Mouse (Mus musculus) stomach, embryonic 14.5 days (tissue): ENCODE data around the gene Man1c1. TPM values are rescaled to one million over a fixed set of nuclear protein-coding genes. Genes with fewer than 3 reads are reported as not detected.

Source experiments
- ATAC-seq: fragments of 200-750 bp; cut with Nextera tagmentation; 2 replicates; pipeline ENCODE4 v1.8.0; 2017; ENCODE audit warnings: low read depth, moderate TSS enrichment; ENCODE audit not compliant: insufficient number of reproducible peaks, insufficient read depth, low FRiP score
- H3K27ac ChIP-seq: fragments of 300-500 bp; sonication (generic); 2 replicates; pipeline ENCODE4 v1.5.1; 2014; ENCODE audit warnings: mild to moderate bottlenecking, low read length, moderate library complexity, mixed read lengths
- H3K27me3 ChIP-seq: fragments of 300-500 bp; sonication (generic); 2 replicates; pipeline ENCODE4 v1.6.1; 2014; ENCODE audit warnings: low read length, control low read depth, mixed read lengths; ENCODE audit not compliant: control insufficient read depth, insufficient read depth
- H3K36me3 ChIP-seq: fragments of 300-500 bp; sonication (generic); 2 replicates; pipeline ENCODE4 v1.6.1; 2014; ENCODE audit warnings: mild to moderate bottlenecking, control low read depth, low read length, moderate library complexity, mixed read lengths; ENCODE audit not compliant: control insufficient read depth, insufficient read depth
- H3K4me1 ChIP-seq: fragments of 300-500 bp; sonication (generic); 2 replicates; pipeline ENCODE4 v1.6.1; 2014; ENCODE audit warnings: low read length, control low read depth, mixed read lengths; ENCODE audit not compliant: control insufficient read depth, insufficient read depth
- H3K4me2 ChIP-seq: fragments of 300-500 bp; sonication (generic); replicated peaks from 2 replicates; pipeline ENCODE4 v1.6.1; 2014; ENCODE audit warnings: low read depth, low read length, control low read depth
- H3K4me3 ChIP-seq: fragments of 300-500 bp; sonication (generic); 2 replicates; pipeline ENCODE4 v1.5.1; 2014; ENCODE audit warnings: low read depth, low read length, control low read depth
- H3K9ac ChIP-seq: fragments of 300-500 bp; sonication (generic); replicated peaks from 2 replicates; pipeline ENCODE4 v1.6.1; 2014; ENCODE audit warnings: low read depth, mild to moderate bottlenecking, control low read depth, low read length, moderate library complexity, mixed read lengths
- H3K9me3 ChIP-seq: fragments of 300-500 bp; sonication (generic); 2 replicates; pipeline ENCODE4 v1.6.1; 2016; ENCODE audit warnings: low read depth, low read length, control low read depth; ENCODE audit not compliant: control insufficient read depth
- WGBS: fragments of 180-500 bp; shearing (Covaris S2); extraction: QIAGEN DNeasy Blood & Tissue Kit; methylation state at CpG from one replicate; pipeline ENCODE4 v1.1.7; 2014; 5-methylcytosine and 5-hydroxymethylcytosine counted together
- polyA plus RNA-seq: library from polyadenylated mRNA; unstranded; fragments of >200 nt; fragmentation: Nextera tagmentation; extraction: Ambion mirVana; gene quantifications from 2 replicates; pipeline ENCODE4 v1.2.1, GENCODE M21; 2014

Man1c1 gene
- polyA plus RNA-seq, 1 experiment from 2014 or later, result 1.7 TPM

DNA sequence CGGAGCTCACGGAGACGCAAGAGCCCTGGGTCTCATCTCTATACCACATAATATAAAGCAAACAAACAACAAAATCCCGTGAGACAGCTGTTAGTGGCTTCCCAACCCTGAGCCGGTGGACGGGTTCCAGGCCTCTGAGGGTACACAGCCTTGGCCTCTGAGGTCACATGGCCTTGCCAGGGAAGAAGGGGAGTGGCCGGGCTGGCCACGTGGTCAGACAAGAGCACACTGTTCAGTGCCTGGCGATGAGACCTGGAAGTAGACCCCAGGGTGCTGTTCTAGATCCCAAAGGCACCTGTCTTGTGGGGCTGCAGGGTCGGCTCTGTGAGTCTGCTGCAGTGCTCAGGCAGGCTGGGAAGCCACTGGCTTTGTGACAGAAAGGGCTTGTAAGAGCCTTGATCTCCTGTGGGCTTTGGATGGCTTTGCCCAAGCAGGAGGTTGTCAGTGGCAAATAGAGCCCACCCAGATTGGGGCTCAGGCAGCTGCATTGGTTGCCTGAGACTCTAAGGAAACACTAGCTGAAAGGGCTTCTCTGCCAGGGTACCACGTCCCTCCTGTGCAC is 116.4 kb downstream of the Man1c1 start:
- Histone ChIP-seq H3K9me3 (no peaks in the 10 kb centered on the region), H3K4me3 (no peak overlapping the region), H3K27me3 (no peaks in the 10 kb centered on the region), H3K4me2 (no peak overlapping the region), H3K27ac (no peak overlapping the region), H3K9ac (no peak overlapping the region), H3K36me3 (no peaks in the 10 kb centered on the region), H3K4me1 (0 out of 2 replicates have a peak, but pooled peaks cover 3% of the 10 kb centered on the region)
- WGBS, result 52% methylated on average over 11 of the region's 11 CpGs
- no peak for ATAC-seq

DNA sequence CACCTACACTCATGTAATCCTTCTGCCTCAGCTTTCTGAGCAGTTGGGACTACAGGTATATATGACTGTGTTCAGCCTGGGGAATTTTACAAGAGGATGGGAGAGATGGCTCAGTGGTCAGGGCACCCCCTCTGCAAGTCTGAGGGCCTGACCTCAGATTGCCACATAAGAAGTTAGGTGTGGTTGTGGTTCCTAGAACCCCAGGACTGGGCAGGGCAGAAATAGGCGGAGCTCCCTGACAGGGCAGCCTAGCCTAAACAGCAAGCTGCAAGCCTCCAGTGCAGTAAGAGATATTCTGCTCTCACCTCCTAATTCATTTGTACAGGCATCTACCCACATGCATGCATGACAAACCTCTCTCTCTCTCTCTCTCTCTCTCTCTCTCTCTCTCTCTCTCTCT is 117.5 kb downstream of the Man1c1 start:
- Histone ChIP-seq H3K9ac (no peak overlapping the region), H3K4me3 (no peak overlapping the region), H3K4me2 (no peak overlapping the region), H3K36me3 (no peaks in the 10 kb centered on the region), H3K27me3 (no peaks in the 10 kb centered on the region), H3K27ac (no peak overlapping the region), H3K9me3 (no peaks in the 10 kb centered on the region), H3K4me1 (0 out of 2 replicates have a peak, but pooled peaks cover 3% of the 10 kb centered on the region)
- ATAC-seq, result no peak
- WGBS, result 92% methylated on average over 1 of the region's 1 CpGs

DNA sequence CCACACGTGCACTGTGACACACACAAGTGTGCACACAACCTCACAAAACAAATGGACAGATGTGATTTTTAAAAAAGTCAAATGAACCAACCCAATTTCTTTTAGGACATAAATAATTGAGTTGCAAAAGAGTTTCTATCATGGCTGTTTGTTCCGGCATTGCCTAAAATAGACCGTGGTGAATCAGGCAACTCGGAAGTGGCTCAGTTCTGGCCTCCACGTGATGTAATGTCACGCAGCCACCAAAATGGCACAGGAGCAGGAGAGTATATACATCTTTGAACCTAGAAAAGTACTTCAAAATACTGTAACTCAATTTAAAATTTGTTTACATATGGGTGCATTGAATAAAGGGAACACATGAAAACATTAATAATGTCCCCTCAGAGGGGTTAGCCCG is 118.0 kb downstream of the Man1c1 start:
- H3K4me3 ChIP-seq, result no peak overlapping the region
- 0 out of 2 replicates have a peak, but pooled peaks cover under 1% of the 10 kb centered on the region for H3K4me1 ChIP-seq
- WGBS, result 93% methylated on average over 7 of the region's 7 CpGs
- H3K36me3 ChIP-seq, result no peaks in the 10 kb centered on the region
- no peak overlapping the region for H3K9ac ChIP-seq
- no peaks in the 10 kb centered on the region for H3K27me3 ChIP-seq
- H3K4me2 ChIP-seq, result no peak overlapping the region
- no peak for ATAC-seq
- H3K9me3 ChIP-seq, result no peaks in the 10 kb centered on the region
- H3K27ac ChIP-seq, result no peak overlapping the region

DNA sequence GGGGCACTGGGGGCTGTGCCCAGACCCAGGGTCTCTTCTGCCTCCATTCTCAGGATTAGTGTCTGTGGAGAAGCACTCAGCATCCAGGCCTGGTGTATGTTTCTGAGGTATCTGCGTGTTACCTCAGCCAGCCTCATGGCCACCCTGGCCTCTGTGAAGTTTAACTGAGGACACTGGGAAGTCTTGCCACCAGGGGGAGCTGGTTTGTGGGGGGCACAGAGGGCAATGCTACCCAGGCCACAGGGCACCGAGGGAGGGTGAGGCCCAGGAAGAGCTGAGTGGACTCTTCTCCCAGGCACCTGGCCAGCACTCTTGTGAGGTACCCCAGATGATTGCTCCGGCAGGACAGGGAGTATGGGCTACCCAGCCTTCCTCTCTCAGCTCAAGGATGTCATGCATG is 120.6 kb downstream of the Man1c1 start:
- 74% methylated on average over 3 of the region's 3 CpGs for WGBS

DNA sequence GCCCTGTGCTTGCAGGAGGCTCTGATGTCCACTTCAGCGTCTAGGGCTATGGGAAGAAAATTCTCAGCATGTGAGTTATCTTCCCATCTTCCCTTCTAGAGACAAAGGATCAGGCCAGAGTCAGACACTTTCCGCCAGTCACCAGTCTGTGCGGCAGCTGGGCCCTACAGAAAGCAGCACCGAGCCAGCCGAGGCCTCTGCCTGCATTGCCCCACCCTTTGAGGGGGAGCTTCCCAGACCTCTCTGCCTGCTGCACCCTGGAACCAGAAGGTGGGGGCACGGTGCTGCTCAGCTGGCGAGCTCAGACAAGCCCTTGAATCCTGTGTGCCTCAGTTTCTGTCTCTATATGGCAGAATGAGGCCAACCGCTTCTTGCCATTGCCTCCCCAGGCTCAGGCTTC is 122.7 kb downstream of the Man1c1 start:
- H3K9me3 ChIP-seq, result no peaks in the 10 kb centered on the region
- 61% methylated on average over 8 of the region's 8 CpGs for WGBS
- H3K36me3 ChIP-seq, result no peaks in the 10 kb centered on the region
- H3K4me1 ChIP-seq, result peaks cover 13% of the 10 kb centered on the region
- no peak for ATAC-seq
- H3K4me2 ChIP-seq, result no peak overlapping the region
- H3K4me3 ChIP-seq, result no peak overlapping the region
- no peak overlapping the region for H3K9ac ChIP-seq
- H3K27me3 ChIP-seq, result no peaks in the 10 kb centered on the region
- no peak overlapping the region for H3K27ac ChIP-seq

More for the DNA sequence above, 120.6 kb downstream of the Man1c1 start:
- peaks cover 12% of the 10 kb centered on the region for H3K4me1 ChIP-seq
- H3K27me3 ChIP-seq, result no peaks in the 10 kb centered on the region
- no peaks in the 10 kb centered on the region for H3K9me3 ChIP-seq
- H3K4me2 ChIP-seq, result no peak overlapping the region
- H3K9ac ChIP-seq, result no peak overlapping the region
- H3K27ac ChIP-seq, result no peak overlapping the region
- ATAC-seq, result no peak
- H3K36me3 ChIP-seq, result no peaks in the 10 kb centered on the region
- H3K4me3 ChIP-seq, result no peak overlapping the region

DNA sequence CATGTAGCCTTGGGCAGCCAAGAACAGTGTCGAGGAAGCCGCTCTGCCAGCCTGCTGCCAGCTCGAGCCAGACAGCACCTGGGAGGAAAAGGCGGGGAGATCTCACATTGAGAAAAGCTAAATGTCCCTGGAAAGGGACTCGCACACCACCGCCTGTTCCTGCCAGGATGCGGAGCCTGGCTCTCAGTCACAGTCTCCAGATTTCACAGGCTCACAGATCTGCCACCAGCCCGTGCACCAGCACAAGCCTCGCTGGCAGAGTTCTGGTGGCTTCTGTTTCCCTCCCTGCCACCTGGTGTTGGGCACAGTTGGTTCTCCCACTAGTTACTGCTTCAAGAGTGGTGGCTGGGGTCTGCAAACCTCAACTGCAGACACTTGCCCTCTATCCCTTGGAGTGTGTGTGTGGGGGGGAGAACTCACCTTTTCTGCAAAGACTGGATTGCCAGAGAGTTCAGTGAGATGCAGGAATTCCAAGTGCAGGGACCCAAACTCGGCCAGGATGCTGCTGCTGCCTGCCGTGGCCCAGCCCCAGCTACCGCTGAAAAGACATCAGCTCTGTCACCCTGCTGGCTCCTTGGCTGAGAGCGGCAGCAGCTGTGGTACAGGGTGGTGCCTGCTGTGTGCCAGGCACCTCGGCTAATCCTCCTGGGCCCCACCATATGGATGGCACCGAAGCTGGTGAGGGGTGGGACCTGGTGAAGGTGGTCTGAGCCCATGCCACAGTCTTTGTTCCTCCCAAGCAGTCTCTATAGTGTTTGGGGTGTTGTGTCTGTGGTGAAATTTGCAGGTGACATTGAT is 123.5 kb downstream of the Man1c1 start:
- Histone ChIP-seq H3K4me3 (no peak overlapping the region), H3K27me3 (no peaks in the 10 kb centered on the region)
- WGBS, result 82% methylated on average over 15 of the region's 15 CpGs

DNA sequence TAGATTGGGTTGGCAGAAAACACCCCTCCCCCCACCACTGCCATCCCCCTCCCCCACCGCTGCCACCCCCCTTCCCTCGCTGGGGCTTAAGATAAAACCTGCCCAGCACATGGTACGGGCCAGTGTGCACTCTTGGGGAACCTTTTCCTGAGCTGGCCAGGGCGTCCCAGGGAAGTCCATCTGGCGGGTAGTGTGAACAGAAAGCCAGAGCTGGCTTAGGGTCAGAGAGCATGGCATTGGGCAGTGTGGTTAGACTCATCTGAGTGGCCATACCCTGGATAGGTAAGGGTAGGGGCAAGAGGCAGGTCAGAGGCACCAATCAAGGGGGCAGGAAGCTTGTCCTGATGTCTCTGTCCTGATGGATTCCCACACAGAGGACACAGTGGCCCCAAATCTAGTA is 124.5 kb downstream of the Man1c1 start:
- no peak overlapping the region for H3K4me2 ChIP-seq
- ATAC-seq, result no peak
- no peaks in the 10 kb centered on the region for H3K9me3 ChIP-seq
- no peaks in the 10 kb centered on the region for H3K36me3 ChIP-seq
- 34% methylated on average over 5 of the region's 5 CpGs for WGBS
- no peaks in the 10 kb centered on the region for H3K27me3 ChIP-seq
- no peak overlapping the region for H3K27ac ChIP-seq
- H3K4me3 ChIP-seq, result no peak overlapping the region
- H3K4me1 ChIP-seq, result peaks cover 13% of the 10 kb centered on the region
- no peak overlapping the region for H3K9ac ChIP-seq

More for the DNA sequence above, 123.5 kb downstream of the Man1c1 start:
- H3K9me3 ChIP-seq, result no peaks in the 10 kb centered on the region
- no peak for ATAC-seq
- H3K4me1 ChIP-seq, result peaks cover 13% of the 10 kb centered on the region
- no peak overlapping the region for H3K9ac ChIP-seq
- no peak overlapping the region for H3K27ac ChIP-seq
- no peaks in the 10 kb centered on the region for H3K36me3 ChIP-seq
- H3K4me2 ChIP-seq, result no peak overlapping the region

DNA sequence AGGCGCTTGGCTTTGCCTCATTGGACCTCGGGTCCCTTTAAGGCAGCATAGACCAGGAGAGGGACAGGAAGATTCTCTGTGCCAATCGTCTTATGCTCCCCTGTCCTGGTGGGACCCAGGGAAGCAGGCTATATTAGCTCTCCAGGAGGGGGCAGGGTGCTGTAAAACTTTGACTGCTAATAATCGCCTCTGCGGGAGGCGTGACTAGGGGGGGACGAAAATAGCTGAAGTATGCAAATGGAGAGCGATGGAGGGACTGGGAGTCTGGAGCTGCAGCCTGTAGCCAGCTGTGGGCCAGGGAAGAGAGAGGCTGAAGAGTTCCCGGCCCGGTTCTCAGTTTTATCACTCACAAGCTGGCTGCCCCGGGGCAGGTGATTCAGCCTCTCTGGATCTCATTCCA is 124.9 kb downstream of the Man1c1 start:
- H3K9me3 ChIP-seq, result no peaks in the 10 kb centered on the region
- 0 out of 2 replicates have a peak, but pooled peaks have one; percentile 19 for ATAC-seq
- H3K4me3 ChIP-seq, result no peak overlapping the region
- H3K36me3 ChIP-seq, result no peaks in the 10 kb centered on the region
- H3K27ac ChIP-seq, result no peak overlapping the region
- no peaks in the 10 kb centered on the region for H3K27me3 ChIP-seq
- H3K4me2 ChIP-seq, result peak overlapping the region; percentile 16; the same call in 1 of the 2 replicates
- 13% methylated on average over 11 of the region's 11 CpGs for WGBS
- H3K9ac ChIP-seq, result no peak overlapping the region
- H3K4me1 ChIP-seq, result peaks cover 13% of the 10 kb centered on the region
